Mouse (Mus musculus): ENCODE measurements around the gene Espn. TPM values are rescaled to one million over a fixed set of nuclear protein-coding genes. Genes with fewer than 3 reads are reported as not detected.

Espn gene
- total and polyA plus RNA-seq, 2 experiments from 2014 or later = 0.69 to 0.71 TPM

GRCm38 (mm10) chr4:152073715-152074114 lies 78.5 kb downstream of the Espn start:
- TF ChIP-seq CTCF (IDR thresholded peaks at IDR 0.05; ENCODE audit: low read depth) = no peak
- no peaks in the 10 kb centered on the region for H3K27me3 ChIP-seq (ENCODE audit: insufficient read depth, low read length)
- H3K4me3 ChIP-seq (ENCODE audit: low read depth, low read length) = no peak overlapping the region
- no peaks in the 10 kb centered on the region for H3K9me3 ChIP-seq (ENCODE audit: low read length)
- no peaks in the 10 kb centered on the region for H3K4me1 ChIP-seq (ENCODE audit: insufficient read depth)
- WGBS = 69% methylated on average over 6 of the region's 6 CpGs
- H3K9ac ChIP-seq = no peak overlapping the region
- no peak overlapping the region for H3K27ac ChIP-seq (ENCODE audit: low read depth, low read length)
- H3K4me2 ChIP-seq (ENCODE audit: low read depth) = no peak overlapping the region
- ATAC-seq (no peak), DNase-seq (no peak)
- H3K36me3 ChIP-seq (ENCODE audit: insufficient read depth) = no peaks in the 10 kb centered on the region

GRCm38 (mm10) chr4:152072655-152073054 lies 79.5 kb downstream of the Espn start:
- H3K4me2 ChIP-seq (ENCODE audit: low read depth) = no peak overlapping the region
- no peak overlapping the region for H3K4me3 ChIP-seq (ENCODE audit: low read depth, low read length)
- WGBS = 60% methylated on average over 10 of the region's 10 CpGs
- H3K36me3 ChIP-seq (ENCODE audit: insufficient read depth) = no peaks in the 10 kb centered on the region
- no peak for DNase-seq
- H3K9ac ChIP-seq = no peak overlapping the region
- H3K4me1 ChIP-seq (ENCODE audit: insufficient read depth) = no peaks in the 10 kb centered on the region
- H3K27ac ChIP-seq (ENCODE audit: low read depth, low read length) = no peak overlapping the region
- no peak for ATAC-seq
- H3K27me3 ChIP-seq (ENCODE audit: insufficient read depth, low read length) = no peaks in the 10 kb centered on the region
- TF ChIP-seq CTCF (IDR thresholded peaks at IDR 0.05; ENCODE audit: low read depth) = no peak
- H3K9me3 ChIP-seq (ENCODE audit: low read length) = no peaks in the 10 kb centered on the region

DNA sequence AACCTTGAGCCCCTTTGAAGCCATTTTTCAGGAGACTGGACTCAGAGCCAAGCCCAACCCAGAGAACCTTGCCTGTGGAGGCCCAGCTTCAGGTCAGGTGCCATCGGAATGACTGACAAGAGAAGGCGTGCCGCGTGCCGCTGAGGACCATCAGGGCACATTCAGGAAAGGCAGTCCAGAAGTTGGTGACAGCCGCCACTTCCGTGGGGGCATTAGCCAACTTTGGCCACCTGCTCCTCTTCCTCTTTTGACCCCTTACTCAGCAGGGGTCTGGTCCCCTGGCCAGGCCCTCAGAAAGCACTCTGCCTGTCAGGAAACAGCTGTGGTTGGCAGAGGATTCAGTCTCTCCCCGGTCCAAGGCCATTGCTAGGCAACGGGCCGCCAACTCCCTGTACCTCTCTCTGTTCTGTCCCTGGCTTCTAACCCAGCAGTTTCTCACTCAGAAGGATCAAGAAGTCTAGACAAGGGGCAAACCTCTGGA lies 80.0 kb downstream of the Espn start, which contains the start of gene Plekhg5:
Gene Plekhg5 (plus strand): TSS at position 378 of the 481 bp plus-strand sequence.
- no peaks in the 10 kb centered on the region for H3K4me1 ChIP-seq (ENCODE audit: insufficient read depth)
- H3K9me3 ChIP-seq (ENCODE audit: low read length) = no peaks in the 10 kb centered on the region
- no peak within 1 kb of the TSS for H3K4me3 ChIP-seq (ENCODE audit: low read depth, low read length)
- DNase-seq (peak; percentile 16), ATAC-seq (no peak)
- H3K27ac ChIP-seq (ENCODE audit: low read depth, low read length) = no peak within 1 kb of the TSS
- no peak for TF ChIP-seq CTCF (IDR thresholded peaks at IDR 0.05; ENCODE audit: low read depth)
- H3K36me3 ChIP-seq (ENCODE audit: insufficient read depth) = no peaks in the 10 kb centered on the region
- H3K4me2 ChIP-seq (ENCODE audit: low read depth) = no peak within 1 kb of the TSS
- 64% methylated on average over 10 of the region's 10 CpGs for WGBS
- H3K27me3 ChIP-seq (ENCODE audit: insufficient read depth, low read length) = no peaks in the 10 kb centered on the region
- H3K9ac ChIP-seq = no peak within 1 kb of the TSS

DNA sequence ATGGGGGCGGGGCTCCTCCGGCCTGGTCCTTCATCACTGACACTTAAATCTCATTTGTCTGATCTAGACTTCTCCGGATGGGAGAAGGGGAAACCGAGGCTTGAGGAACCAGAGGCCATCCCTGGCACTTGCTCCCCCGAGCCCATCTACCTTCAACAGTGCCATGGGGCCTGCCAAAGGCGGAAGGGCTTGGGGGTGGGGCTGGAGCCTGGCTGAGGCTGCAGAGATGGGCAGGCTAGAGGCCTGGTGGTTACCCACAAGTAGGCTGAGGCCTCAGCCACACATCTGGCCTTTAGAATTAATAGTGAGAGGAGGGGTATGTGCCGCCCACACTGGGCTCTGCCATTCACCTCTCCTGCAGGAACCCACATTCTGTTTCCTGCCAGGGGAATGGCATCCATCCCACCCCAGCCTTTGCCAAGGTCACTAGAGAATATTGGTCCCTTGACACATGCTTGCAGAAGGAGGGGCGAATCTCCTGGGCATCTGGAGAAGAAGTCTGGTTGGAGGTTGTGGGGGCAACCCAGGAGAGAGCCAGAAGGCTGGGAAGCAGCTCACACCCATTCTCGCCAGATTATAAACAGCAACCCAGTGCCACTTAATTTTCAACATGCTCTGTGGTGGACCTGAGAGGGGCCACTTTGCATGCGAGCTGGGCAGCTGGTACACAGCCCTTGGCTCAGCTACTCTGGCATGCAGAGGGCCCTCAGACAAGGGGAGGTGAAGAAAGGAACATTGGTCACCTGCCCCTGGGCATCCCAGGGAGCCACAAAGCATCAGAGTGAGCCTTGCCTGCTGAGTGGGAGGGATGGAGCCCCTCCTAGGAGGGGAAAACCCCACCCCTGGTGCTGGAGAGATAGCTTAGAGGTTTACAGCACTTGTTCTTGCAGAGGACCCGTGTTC lies 81.4 kb downstream of the Espn start:
- H3K27me3 ChIP-seq (ENCODE audit: insufficient read depth, low read length) = no peaks in the 10 kb centered on the region
- H3K9me3 ChIP-seq (ENCODE audit: low read length) = no peaks in the 10 kb centered on the region
- no peak overlapping the region for H3K27ac ChIP-seq (ENCODE audit: low read depth, low read length)
- H3K4me3 ChIP-seq (ENCODE audit: low read depth, low read length) = no peak overlapping the region
- 69% methylated on average over 11 of the region's 11 CpGs for WGBS
- no peak overlapping the region for H3K9ac ChIP-seq
- no peaks in the 10 kb centered on the region for H3K4me1 ChIP-seq (ENCODE audit: insufficient read depth)
- ATAC-seq (no peak), DNase-seq (no peak)
- H3K4me2 ChIP-seq (ENCODE audit: low read depth) = no peak overlapping the region
- no peak for TF ChIP-seq CTCF (IDR thresholded peaks at IDR 0.05; ENCODE audit: low read depth)
- no peaks in the 10 kb centered on the region for H3K36me3 ChIP-seq (ENCODE audit: insufficient read depth)

Other genes with a start within 250 kb of the Espn start
- gene Dnajc11, start 218.7 kb downstream of the Espn start, total RNA-seq (2014; rRNA removed) = 72.2 and 75.2 TPM in 2 replicates
- 62.0 and 72.3 TPM in 2 replicates for gene Dnajc11, start 218.7 kb downstream of the Espn start, polyA plus RNA-seq (2015; fragmentation: Nextera tagmentation; extraction: Ambion mirVana)
- 19.7 and 22.3 TPM in 2 replicates for gene Thap3, start 163.4 kb downstream of the Espn start, total RNA-seq (2014; rRNA removed)
- gene Thap3, start 163.4 kb downstream of the Espn start, polyA plus RNA-seq (2015; fragmentation: Nextera tagmentation; extraction: Ambion mirVana) = 48.8 and 52.2 TPM in 2 replicates
- gene Phf13, start 156.1 kb downstream of the Espn start, total RNA-seq (2014; rRNA removed) = 15.7 and 17.1 TPM in 2 replicates
- 11.0 and 17.2 TPM in 2 replicates for gene Phf13, start 156.1 kb downstream of the Espn start, polyA plus RNA-seq (2015; fragmentation: Nextera tagmentation; extraction: Ambion mirVana)
- 5.0 and 8.1 TPM in 2 replicates for gene Klhl21, start 143.6 kb downstream of the Espn start, total RNA-seq (2014; rRNA removed)
- 2.6 and 3.4 TPM in 2 replicates for gene Klhl21, start 143.6 kb downstream of the Espn start, polyA plus RNA-seq (2015; fragmentation: Nextera tagmentation; extraction: Ambion mirVana)
- 10.5 and 10.9 TPM in 2 replicates for gene Zbtb48, start 124.7 kb downstream of the Espn start, total RNA-seq (2014; rRNA removed)
- 13.5 and 14.2 TPM in 2 replicates for gene Zbtb48, start 124.7 kb downstream of the Espn start, polyA plus RNA-seq (2015; fragmentation: Nextera tagmentation; extraction: Ambion mirVana)
- gene Tas1r1, start 113.8 kb downstream of the Espn start, total RNA-seq (2014; rRNA removed) = 0.54 and 1.00 TPM in 2 replicates
- gene Tas1r1, start 113.8 kb downstream of the Espn start, polyA plus RNA-seq (2015; fragmentation: Nextera tagmentation; extraction: Ambion mirVana) = 1.1 and 1.5 TPM in 2 replicates
- 26.9 and 31.8 TPM in 2 replicates for gene Nol9, start 113.0 kb downstream of the Espn start, total RNA-seq (2014; rRNA removed)
- 14.9 and 20.1 TPM in 2 replicates for gene Nol9, start 113.0 kb downstream of the Espn start, polyA plus RNA-seq (2015; fragmentation: Nextera tagmentation; extraction: Ambion mirVana)
- gene Plekhg5, start 79.9 kb downstream of the Espn start, total RNA-seq (2014; rRNA removed) = 16.6 and 18.6 TPM in 2 replicates
- gene Plekhg5, start 79.9 kb downstream of the Espn start, polyA plus RNA-seq (2015; fragmentation: Nextera tagmentation; extraction: Ambion mirVana) = 9.2 and 12.8 TPM in 2 replicates
- 1.4 TPM in 1 of 2 replicates, not detected in the other for gene Tnfrsf25, start 36.4 kb downstream of the Espn start, total RNA-seq (2014; rRNA removed)
- 0.19 and 0.30 TPM in 2 replicates for gene Tnfrsf25, start 36.4 kb downstream of the Espn start, polyA plus RNA-seq (2015; fragmentation: Nextera tagmentation; extraction: Ambion mirVana)
- gene Hes2, start 6.5 kb upstream of the Espn start, total RNA-seq (2014; rRNA removed) = not detected in 2 replicates
- gene Hes2, start 6.5 kb upstream of the Espn start, polyA plus RNA-seq (2015; fragmentation: Nextera tagmentation; extraction: Ambion mirVana) = not detected in 2 replicates
- 191 and 193 TPM in 2 replicates for gene Acot7, start 25.8 kb upstream of the Espn start, total RNA-seq (2014; rRNA removed)
- 411 and 466 TPM in 2 replicates for gene Acot7, start 25.8 kb upstream of the Espn start, polyA plus RNA-seq (2015; fragmentation: Nextera tagmentation; extraction: Ambion mirVana)
- 53.3 and 71.4 TPM in 2 replicates for gene Gpr153, start 121.9 kb upstream of the Espn start, total RNA-seq (2014; rRNA removed)
- gene Gpr153, start 121.9 kb upstream of the Espn start, polyA plus RNA-seq (2015; fragmentation: Nextera tagmentation; extraction: Ambion mirVana) = 8.2 and 11.4 TPM in 2 replicates
- 0.57 TPM in 1 of 2 replicates, not detected in the other for gene Hes3, start 139.3 kb upstream of the Espn start, total RNA-seq (2014; rRNA removed)
- gene Hes3, start 139.3 kb upstream of the Espn start, polyA plus RNA-seq (2015; fragmentation: Nextera tagmentation; extraction: Ambion mirVana) = 0.13 TPM in 1 of 2 replicates, not detected in the other
- 24.4 and 28.5 TPM in 2 replicates for gene Icmt, start 144.9 kb upstream of the Espn start, total RNA-seq (2014; rRNA removed)
- 9.8 and 12.7 TPM in 2 replicates for gene Icmt, start 144.9 kb upstream of the Espn start, polyA plus RNA-seq (2015; fragmentation: Nextera tagmentation; extraction: Ambion mirVana)
- 2.6 and 4.4 TPM in 2 replicates for gene Rnf207, start 166.6 kb upstream of the Espn start, total RNA-seq (2014; rRNA removed)
- 2.7 and 4.2 TPM in 2 replicates for gene Rnf207, start 166.6 kb upstream of the Espn start, polyA plus RNA-seq (2015; fragmentation: Nextera tagmentation; extraction: Ambion mirVana)
- 313 and 387 TPM in 2 replicates for gene Rpl22, start 173.4 kb upstream of the Espn start, total RNA-seq (2014; rRNA removed)
- gene Rpl22, start 173.4 kb upstream of the Espn start, polyA plus RNA-seq (2015; fragmentation: Nextera tagmentation; extraction: Ambion mirVana) = 176 and 212 TPM in 2 replicates
- gene Chd5, start 186.3 kb upstream of the Espn start, total RNA-seq (2014; rRNA removed) = 60.0 and 76.0 TPM in 2 replicates
- 35.2 and 57.8 TPM in 2 replicates for gene Chd5, start 186.3 kb upstream of the Espn start, polyA plus RNA-seq (2015; fragmentation: Nextera tagmentation; extraction: Ambion mirVana)

Data from forebrain, postnatal 0 days (tissue).